Mouse (Mus musculus) left cerebral cortex, postnatal 14 days (tissue): ENCODE measurements around the gene Rarg. TPM values are rescaled to one million over a fixed set of nuclear protein-coding genes. Genes with fewer than 3 reads are reported as not detected.

Experiments used
- DNase-seq, 2 experiments: peaks; one replicate each; pipeline ENCODE4 v3.0.0; 2021 to 2022; ENCODE audit warnings: low spot score in 2 of 2, mixed read lengths in 1 of 2
- intact Hi-C: fragments of 180-260 bp; cut with DNase I; formaldehyde crosslinking; loops from one replicate; pipeline ENCODE4 v1.15.1; 2025
- total RNA-seq, 2 experiments: library from RNA; stranded (reverse); gene quantifications; 2 replicates each; pipeline ENCODE4 v1.2.3; 2021

Rarg gene
- total RNA-seq, 2 experiments from 2014 or later: 8.3 to 9.4 TPM

DNA sequence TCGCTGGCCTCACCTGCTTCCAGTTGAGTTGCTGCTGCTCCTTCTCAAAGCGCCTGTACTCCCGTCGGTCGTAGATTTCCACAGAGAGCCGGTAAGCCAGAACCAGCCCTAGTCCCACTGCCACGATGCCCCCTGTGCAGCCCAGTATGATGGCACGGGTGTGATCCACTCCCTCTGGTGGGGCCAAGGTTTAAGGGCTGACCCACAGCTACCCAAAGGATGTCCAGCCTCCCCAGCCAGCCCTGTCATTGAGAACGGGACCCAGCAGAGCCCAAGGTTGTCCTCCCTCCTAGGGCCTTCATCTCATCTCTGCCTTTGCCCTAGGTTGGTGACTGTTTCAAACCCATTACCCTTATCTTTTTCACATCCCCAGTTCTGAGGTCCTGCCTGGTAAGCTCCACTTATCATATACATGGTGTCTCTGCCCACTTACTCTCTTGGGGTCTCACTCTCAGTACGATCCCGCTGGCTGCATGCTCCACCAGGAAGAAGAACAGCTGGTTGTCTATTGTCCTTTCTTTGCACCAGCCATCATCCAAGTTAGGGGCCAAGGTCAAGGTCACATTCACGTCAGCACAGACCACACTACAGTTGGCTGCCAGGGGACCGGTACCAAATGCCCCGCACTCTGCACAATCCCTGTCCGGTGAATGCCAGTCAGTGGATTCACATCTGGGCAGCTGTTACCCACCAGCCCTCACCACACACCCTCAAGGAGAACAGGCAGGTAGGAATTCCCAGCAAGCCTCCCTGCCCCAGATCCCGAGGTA, 40.7 kb downstream of the Rarg start:
- DNase-seq: no peak
- intact Hi-C loops: no loop called here

DNA sequence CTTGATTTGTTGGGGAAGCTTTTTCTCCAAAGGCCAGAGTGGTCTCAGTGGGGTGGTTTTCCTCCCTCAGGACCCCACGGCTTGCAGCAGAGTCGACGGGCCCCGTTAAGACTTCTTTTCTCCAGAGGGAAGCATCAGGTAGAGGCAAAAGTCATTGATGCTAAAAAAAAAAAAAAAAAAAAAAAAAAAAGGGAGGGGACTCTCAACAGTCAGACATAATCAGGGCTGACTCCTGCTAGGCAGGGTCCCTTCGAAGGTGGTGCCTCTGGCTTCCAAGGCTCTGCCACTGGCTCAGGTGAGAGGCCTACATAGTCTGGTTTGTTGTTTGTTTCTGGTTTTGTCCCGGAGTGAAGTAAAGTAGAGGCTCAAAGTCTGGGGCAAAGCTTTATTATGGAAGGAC, 41.7 kb downstream of the Rarg start:
- DNase-seq: no peak
- intact Hi-C loops: no loop called here

DNA sequence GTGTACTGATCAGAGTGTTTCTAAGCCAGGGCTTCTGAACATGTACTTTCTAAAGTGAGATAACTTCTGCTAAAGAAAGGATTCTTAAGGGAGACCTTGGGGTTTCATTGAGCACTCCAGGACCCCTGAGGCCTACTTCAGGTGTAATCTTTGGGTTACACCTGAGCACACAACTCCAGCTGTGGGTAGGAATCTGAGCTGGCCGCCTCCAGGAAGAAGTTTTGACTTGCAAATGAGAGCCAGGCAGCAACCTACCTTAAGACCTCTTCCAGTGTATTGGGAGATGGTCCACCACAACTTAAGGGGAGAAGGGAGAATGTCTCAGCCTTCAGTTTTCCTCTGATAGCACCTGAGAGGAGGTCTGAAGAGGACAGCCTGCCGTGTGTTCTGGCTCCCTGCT, 43.2 kb downstream of the Rarg start:
- no peak for DNase-seq
- intact Hi-C loops: no loop called here

DNA sequence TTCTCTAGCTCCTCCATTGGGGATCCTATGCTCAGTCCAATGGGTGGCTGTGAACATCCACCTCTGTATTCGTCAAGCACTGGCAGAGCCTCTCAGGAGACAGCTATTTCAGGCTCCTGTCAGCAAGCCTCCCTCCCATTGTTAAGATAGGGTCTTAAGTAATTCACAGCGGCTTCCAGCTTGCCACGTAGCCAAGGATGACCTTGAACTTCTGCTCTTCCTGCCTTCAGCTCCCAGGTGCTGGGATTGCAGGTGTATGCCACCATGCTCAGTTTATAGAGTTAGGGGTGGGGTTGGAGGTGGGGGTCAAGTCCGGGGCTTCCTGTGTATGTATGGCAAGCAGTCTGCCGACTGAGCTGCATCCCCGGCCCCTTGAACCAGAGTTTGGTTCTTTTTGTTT, 45.4 kb downstream of the Rarg start:
- intact Hi-C loops: no loop called here
- no peak for DNase-seq

DNA sequence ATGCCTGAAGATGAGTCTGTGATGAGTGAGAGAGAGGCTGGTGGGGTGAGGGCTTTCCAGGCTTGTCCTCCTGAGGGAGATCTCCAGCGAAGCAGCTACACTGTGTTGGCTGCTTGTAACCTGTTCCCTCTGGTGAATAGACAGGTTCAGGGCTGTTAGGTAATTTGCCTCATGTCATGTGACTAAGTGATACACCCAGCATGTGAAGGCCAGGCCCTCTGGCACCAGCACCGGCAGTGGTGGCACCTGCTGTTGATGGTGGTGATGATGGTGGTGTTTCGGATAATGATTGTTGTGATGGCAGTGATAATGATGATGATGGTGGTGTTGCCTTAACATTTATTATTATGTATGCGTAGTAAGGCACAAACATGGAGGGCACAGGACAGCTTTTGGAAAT, 46.5 kb downstream of the Rarg start:
- intact Hi-C loops: no loop called here
- no peak for DNase-seq

DNA sequence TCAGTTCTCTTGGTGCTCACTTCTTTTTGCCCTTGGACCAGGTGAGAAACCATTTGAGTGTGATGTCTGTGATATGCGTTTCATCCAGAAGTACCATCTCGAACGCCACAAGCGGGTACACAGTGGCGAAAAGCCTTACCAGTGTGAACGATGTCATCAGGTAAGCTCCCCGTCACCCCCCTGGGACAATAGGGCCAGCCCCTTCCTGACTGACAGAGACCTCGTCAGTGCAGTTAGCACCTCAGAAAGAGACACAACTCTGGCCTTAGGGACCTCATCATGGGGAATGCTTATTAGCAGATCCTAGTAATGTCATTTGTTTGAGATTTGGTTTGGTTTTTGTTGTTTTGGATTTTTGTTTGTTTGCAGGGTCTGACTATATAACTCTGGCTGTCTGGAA, 48.2 kb downstream of the Rarg start:
- intact Hi-C loops: no loop called here
- DNase-seq: no peak

DNA sequence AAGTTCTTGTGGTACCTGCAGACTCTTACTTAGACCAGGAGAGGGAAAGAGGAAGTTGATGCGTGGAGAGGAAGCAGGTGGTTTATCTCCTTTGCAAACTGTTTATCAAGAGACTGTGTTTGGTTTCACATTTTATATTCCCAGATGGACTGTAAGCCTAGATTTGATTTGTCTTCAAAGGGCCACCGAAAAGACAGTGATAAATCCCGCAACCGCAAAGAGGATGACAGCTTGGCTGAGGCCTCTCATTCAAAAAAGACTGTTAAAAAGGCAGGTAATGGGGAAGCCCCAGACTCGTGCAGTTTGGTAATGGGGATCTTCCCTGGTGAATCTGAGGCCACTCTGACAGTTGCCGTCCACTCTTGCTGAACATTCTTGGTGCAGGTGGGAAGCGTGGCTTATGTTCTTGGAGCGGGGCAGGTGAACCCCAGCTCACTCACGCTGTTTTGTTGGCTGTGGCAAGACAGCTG, 49.2 kb downstream of the Rarg start:
- no peak for DNase-seq

DNA sequence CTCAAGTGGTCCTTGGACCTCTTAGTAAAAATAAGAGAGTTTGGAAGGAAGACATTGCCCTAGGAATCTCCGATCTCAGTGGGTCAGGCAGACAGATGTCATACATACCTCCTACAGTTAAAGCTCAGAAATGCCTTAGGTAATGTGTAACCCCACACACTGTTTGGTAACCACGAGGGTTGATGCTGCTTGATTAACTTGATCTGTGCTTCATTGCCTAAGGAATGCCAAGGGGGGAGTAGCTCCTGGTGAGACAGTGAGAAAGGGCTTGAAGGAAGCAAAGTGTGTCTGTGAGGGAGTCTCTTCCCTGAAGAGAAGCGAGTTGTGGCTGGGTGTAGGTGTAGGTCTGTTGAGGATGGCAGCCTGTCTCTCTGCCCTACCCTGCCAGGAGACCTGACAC, 50.0 kb downstream of the Rarg start:
- intact Hi-C loops: no loop called here
- DNase-seq: no peak

More for the DNA sequence above, 49.2 kb downstream of the Rarg start:
- intact Hi-C loops: no loop called here

DNA sequence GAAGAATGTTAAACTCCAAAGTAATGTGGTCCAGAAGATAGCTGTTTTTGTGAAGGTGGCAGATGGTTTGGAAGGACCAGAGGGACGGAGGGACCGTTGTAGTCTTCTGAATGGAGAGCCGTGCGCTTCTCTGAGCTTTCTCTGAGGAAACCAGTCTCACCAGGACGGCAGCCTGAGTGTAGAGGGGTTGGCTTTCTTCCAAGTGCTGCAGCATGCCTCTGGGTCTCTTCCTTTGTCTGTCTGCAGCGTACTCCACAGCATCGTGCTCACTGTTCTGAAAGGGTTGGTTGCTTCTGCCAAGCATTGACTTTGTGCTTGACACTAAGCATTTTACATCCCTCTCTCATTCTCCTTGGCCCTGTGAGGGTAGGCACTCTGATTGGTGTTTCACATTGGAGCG, 51.5 kb downstream of the Rarg start:
- DNase-seq: peak; percentile 62 to 67
- intact Hi-C loops: no loop called here

DNA sequence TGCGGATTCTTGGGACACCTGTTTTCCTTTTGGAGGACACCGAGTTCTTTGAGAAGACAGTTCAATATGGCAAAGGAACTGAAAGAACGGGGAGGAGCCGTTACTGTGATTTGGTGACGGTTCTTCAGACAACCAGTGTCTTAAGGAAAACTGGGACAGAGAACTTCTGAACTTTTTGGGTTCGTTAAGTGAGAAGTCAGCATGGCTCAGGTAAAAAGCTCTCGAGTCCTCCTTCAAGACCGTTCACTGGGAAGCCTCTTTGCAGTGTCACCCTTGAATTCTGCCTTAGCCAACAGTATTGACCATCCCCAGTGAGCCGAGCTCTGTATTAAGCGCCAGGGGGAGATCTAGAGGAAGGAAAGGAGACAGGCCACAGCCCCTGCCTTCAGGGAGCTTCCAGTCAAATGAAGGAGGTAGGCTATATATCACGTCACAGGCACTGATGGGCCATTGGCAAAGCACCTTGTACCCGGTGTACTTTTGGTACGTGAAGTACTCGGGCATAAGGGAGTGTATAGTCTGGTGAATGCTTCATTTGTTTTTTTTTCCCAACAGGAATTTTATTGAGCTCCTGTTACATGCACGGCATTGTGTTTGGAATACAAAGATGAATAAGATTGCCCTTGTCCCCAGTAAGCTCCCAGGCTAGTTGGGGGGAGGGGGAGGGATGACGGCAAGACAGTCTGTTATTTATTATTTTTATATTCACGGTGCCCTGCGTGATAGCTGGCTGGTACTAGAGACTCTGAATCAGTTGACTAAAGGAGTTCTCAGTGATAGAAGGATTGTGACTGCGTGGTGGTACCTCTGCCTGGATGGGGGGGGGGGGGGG, 52.4 kb downstream of the Rarg start, which contains the start of gene Csad:
Csad (minus strand) TSS at position 51 of the 832 bp plus-strand sequence.
- intact Hi-C loops: no loop called here
- no peak for DNase-seq

DNA sequence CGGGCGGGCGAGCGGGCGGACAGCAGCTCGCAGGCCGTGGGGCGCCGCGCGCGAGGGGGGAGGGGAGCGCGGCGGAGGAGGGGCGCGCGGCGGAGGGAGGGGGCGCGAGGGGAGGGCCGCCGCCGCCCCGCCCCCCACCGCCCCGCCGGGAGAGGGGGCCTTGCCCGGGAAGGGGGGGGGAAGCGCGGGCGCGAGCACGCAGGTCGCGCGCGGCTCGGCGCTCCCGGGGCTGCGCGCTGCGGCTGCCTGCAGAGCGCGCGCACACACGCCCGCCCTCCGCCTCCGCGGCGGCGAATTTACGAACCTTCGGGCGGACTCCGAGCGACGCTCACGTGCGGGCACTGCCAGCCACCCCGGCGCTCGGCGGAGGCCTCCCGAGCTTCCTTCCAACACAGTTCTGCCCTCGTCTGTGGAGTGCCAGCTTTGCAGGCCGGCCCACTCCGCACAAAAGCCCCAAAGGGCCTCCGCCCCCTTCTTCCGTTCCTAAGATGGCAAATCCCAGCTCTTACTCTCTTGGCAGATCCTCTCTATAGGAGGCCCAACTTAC, 53.4 kb downstream of the Rarg start:
- intact Hi-C loops: no loop called here
- peak; percentile 70 to 73 for DNase-seq

DNA sequence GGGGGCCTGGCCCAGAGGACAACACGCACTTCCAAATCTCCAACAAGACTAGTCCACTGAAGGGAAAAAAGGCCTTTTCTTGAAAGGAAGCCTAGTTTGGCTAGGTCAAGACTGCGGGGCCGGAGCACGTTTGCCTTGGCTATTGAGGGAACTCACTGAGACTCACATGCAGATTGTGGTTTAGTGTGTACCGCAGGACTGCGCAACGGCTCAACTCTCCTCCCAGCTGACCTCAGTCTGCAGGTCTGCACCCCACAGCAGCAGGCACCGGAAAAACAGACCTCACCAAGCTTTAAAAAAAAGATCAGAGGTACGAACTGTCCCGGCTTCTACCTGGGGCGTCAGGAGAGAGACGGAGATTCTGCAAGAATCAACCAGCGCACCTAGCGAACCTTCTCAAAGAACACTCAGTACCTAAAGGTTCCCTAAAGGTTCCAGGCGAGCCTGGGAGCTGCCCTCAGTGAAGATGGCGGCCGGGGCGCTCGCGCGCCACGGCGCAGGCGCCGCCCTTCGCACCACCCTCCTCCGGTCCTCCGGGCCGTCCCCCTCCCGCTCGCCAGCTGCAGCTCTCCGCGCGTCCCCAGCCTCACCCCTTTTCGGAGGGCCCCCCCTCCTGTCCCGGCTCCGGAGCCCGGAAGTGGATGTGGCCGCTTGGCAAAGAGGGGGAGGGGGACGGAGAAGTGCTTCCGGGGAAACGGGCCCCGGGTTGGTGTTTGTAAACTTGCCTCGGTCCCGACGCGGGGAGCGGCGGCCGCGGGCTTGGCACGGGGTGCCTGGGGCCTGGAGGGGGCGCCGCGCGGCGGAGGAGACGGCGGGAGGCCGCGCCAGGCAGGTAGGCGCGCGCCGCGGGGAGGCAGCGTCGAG, 54.1 kb downstream of the Rarg start, which contains the start of gene Zfp740:
Zfp740 (plus strand) TSS at position 279 of the 864 bp plus-strand sequence.
- peak; percentile 95 for DNase-seq
- intact Hi-C loops: no loop called here

DNA sequence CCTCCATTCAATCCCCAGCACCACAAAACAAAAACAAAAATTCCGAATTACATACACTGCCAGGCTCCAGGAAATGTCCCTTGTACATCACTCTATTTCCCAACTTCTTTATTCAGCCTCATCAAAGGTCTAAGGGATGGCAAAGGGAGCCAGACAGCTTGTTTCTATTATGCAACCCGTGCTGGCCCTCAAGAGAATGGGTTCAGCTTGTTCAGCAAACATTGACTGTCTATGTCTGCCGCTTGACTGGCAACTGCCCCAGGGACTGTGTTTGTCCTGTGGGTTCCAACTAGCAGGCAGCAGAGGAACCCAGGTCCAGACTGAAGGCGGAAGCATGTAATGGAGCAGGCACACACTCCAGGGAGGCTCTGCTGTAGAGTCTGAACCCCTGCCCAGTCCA, 58.5 kb downstream of the Rarg start:
- intact Hi-C loops: no loop called here

DNA sequence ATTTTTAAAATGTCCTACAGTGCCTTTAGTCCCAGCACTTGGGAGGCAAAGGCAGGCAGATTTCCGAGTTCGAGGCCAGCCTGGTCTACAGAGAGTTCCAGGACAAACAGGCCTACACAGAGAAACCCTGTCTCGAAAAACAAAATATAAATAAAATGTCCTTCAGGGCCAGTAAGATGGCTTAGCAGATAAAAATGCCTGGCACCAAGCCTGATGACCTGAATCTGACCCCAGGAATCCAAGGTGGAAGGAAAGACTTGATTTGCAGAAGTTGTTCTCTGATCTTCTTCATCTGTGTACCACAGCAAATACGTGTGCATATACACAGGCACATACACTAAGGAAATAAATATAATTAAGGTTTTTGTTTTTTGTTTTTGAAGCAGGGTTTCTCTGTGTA, 61.9 kb downstream of the Rarg start:
- DNase-seq: no peak
- intact Hi-C loops: no loop called here

More for the DNA sequence above, 58.5 kb downstream of the Rarg start:
- DNase-seq: no peak

DNA sequence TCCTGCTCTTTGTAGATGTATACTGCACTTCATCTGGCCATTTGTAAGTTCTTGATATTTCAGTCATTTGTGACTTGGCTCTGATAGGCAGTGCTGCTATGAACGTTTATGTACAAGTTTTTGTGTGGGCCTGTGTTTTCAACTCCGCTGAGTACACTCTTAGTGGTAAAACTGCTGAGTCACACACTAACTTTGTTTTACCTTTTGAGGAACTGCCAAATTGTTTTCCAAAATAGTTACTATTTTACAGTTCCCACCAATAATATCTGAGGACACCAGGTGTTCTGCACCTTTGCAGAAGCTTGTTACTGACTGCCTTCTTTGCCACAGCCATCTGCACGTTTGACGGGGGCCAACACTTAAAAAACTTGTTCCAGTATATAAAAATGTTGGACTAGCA, 62.9 kb downstream of the Rarg start:
- intact Hi-C loops: no loop called here
- DNase-seq: no peak

DNA sequence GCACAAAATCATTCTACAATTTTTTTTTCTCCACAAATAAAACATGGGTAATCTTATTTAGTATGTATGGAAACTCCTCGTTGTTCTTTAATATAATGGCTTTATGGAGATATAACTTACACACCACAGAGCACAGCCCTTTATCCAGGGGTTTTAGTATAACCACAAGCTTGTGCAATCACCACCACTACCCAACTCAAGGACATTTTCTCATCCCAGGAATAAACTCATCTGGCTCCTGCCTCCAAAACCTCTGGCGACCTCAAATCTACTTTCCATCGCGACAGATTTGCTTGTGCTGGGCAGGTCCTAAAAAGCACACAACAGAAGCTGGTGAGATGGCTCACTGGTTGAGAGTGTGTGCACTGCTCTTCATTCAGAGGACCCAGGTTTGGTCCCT, 63.7 kb downstream of the Rarg start:
- no peak for DNase-seq
- intact Hi-C loops: no loop called here

DNA sequence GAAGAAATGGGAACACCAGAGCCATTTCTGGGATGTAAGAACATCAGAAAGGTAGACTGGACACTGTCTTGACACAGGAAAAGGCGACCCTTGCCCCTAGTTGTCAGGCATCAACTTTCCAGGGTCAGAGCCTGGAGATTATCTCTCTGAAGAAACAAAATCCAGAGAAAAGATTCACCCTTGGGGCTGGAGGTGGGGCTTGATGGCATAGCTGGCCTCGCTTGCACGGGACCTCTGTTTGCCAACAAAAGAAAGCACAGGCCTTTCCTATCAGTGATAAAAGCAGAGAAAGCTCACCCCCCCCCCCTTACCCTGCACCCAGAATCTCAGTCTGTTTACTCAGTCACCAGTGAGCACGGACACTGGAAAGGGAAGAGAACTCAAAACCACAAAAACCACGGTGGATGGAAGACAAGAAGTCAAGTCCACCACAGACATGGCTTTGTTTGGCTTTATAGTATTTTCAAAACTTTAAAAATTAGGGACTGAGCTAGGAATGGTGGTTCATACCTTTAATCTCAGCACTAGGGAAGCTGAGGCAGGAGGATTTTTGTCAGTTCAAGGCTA, 64.4 kb downstream of the Rarg start:
- intact Hi-C loops: no loop called here
- DNase-seq: no peak

DNA sequence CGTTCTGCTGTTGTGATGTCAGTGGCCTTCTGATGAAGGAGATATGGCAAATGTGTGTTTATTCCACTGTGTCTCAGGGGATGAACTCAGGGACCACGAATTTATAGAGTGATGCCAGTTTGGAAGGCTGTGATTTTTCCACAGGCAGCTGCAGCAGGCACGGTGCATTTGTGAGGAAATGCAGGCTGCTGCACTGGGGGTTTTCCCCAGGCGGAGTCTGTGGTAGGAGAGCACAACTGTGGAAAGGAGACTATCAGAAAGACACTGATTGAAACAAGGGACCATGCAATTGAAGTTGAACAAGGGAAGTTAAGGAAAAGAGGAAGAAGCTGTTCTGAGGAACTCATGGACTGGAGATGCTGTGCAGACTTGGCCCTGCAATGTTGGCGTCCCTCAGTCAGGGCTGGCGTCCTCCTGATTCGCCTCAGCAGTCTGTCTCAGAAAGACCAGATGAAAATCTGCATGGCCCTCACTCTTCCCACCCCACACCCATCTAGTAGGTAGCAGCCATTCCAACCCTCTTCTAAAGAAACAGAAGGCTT, 65.0 kb downstream of the Rarg start:
- intact Hi-C loops: no loop called here
- no peak for DNase-seq

DNA sequence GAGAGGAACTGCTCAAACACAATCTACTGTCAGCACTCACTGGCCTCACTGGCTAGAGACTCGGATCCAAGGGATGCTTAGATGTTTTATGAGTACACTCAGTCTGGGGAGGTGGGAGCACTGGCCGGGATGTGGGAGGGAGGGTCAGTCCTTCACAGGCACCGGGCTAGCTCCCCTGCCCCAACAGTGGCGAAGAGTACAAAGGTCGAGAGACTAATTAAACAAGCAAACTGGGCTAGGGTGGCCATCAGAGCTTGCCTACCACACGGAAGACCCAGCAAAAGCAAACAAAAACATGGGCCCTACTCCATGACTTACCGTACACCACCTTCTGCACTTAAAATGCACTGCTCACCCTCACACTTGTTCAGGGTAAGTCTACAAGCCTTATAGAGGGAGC, 65.6 kb downstream of the Rarg start:
- intact Hi-C loops: no loop called here
- no peak for DNase-seq
